Mouse (Mus musculus) ovary, postnatal 36 days (tissue): ENCODE results near the gene Sgf29.
"Not testable (repeated sequence)": the region's sequence is repeated elsewhere in the genome, so short reads cannot be mapped to it uniquely, and the experiment has no call there.

Experiments
- DNase-seq: peaks from one replicate; pipeline ENCODE4 v3.0.0; 2022; ENCODE audit warnings: low spot score, mixed read lengths

The Sgf29 gene

GRCm38 (mm10) chr7:126642545-126643243, 6.4 kb upstream of the Sgf29 start:
- DNase-seq = no peak

DNA sequence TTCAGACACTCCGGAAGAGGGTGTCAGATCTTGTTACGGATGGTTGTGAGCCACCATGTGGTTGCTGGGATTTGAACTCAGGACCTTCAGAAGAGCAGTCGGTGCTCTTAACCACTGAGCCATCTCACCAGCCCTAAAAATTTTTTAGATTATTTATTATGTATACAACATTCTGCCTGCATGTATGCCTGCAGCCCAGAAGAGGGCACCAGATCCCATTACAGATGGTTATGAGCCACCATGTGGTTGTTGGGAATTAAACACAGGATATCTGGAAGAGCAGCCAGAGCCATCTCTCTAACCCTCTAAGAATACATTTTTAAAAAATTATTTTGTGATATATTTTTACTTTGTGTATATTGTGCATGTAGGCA, 5.9 kb upstream of the Sgf29 start:
- DNase-seq = not testable (repeated sequence)

DNA sequence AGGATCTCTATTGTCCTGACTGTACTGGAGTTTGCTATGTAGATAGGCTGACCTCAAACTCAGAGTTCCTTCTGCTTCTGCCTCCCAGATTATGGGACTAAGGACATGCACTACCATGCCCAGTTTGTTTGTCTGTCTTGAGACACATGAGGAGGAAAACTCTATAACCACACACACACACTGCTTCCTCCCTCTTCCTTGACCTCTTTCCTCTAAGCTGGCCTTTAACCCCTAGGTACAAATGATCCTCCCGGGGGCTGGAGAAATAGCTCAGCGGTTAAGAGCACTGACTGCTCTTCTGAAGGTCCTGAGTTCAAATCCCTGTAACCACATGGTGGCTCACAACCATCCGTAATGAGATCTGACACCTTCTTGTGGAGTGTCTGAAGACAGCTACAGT, 4.8 kb upstream of the Sgf29 start:
- no peak for DNase-seq

DNA sequence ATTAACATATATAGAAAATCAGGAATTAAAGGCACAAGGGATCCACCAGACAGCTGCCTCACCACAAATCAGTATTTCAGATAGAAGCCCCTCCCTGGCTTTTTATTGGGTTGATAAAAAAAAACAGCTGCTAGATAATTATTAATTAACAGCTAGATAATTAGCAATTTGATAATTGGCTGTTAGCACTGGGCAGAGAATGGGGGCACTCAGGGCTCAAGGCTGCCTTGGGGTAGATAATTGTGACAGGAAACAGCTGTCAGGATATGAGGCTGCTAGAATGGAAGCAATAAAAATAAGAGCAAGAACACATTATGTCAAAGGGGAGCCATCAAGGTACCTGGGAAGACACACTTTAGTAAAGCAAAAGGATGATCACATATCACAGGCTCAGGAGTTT, 4.2 kb upstream of the Sgf29 start:
- no peak for DNase-seq

- no peak for DNase-seq
Measured at GRCm38 (mm10) chr7:126645708-126646107, 3.4 kb upstream of the Sgf29 start.

GRCm38 (mm10) chr7:126648486-126648885, 623 bp upstream of the Sgf29 start:
- DNase-seq = no peak

DNA sequence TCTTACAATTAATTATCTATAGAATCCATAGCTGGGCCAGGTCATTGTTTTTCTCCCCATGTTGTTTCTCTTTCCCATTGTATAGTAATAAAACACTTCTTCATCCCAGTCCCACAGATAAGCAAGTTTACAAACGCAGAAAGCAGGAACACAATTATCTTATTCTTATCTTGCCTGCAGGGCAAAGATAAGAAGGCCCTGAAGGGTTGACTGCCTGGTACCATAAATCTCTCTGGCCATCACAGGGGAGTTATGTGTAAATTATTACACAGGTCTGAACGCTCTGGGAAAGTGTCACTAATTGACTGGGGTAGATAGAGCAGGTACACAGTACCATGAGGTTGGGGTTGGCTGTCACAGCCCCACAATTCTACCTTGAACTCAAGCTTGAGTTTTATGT, 1.7 kb downstream of the Sgf29 start:
- no peak for DNase-seq

DNA sequence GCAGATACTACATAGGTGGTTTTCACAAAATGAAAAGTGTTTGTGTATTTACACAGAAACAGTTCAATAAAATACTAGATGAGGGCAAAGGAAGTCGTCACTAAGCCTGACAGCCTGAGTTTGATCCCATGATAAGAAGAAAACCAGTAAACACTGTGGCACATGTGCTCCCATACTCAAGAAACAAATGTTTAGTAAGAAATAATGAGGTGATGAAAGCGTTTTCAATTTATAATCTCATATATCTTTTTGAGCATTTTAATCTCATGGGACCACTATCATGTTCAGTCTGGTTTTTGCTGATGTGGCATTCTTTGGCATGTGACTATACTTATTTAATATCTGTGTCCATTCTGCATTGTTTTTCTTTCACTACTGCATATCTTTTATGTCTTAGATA, 4.9 kb downstream of the Sgf29 start:
- DNase-seq = no peak

DNA sequence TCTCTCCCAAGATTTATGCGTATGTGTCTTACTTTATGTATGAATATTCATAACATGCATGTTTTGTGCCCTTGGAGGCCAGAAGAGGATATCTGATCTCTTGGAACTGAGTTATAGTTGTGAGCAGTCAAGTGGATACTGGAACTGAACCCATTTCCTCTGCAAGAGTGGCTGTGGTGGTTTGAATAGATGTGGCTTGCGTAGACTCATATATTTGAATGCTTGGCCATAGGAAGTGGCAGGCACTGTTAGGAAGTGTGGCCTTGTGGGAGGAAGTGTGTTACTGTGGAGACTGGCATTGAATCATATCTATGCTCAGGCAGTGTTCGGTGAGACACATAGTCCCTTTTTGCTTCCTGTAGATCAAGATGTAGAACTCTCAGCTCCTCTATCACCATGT, 6.6 kb downstream of the Sgf29 start:
- DNase-seq = no peak

GRCm38 (mm10) chr7:126657522-126657921, 8.4 kb downstream of the Sgf29 start:
- DNase-seq = no peak

DNA sequence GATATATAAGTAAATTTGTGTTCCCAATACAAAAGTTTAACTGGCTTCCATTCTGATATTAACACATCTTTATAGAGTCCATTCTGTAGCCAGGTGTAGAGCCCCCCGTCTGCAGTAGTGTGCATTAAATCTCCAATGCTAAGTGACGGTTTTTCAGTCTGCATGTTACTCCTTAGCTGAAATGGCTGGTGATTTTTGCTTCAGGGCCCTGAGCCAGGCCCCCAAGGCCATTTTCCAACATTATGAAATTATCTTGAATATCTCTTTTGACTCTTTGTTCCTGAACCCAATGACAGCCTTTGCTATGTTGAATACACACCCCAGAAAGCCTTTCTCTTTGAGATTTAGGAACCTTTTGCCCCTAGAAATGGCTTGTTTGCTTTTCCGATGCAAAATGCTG, 10.7 kb downstream of the Sgf29 start:
- no peak for DNase-seq

DNA sequence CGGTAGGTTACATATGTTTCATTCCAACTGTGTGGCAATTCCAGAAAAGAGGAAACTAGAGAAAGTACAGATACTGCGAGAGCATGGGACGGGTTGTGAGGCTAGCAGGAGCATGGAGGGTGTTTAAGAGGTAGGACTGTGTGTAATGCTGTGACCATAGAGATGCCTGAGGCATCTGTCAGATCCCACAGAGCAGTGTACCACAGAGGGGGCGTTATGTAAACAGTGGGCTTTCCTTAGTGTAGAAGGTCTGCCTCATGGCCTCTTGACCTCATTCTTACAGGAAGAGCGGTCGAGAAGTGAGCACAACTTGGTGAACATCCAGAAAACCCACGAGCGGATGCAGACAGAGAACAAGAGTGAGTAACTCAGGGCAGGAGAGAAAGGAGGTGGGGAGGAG, 14.5 kb downstream of the Sgf29 start:
- no peak for DNase-seq

DNA sequence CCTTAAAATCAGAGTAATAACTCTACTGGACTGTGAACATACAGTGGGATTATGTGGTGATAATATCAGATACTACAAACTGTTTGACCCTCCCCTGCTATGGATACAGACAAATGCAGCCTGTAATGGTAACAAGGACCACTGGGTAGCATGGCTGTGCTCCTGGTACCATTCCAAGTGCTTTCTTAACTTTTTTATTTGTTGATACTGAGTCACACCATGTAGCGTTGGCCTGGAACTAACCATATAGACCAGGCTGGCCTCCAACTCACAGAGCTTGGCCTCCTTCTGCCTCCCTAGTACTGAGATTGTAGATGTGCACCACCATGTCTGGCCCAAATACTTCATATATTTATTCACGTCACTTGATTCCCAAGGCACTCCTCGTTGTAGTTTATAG, 16.2 kb downstream of the Sgf29 start:
- no peak for DNase-seq

DNA sequence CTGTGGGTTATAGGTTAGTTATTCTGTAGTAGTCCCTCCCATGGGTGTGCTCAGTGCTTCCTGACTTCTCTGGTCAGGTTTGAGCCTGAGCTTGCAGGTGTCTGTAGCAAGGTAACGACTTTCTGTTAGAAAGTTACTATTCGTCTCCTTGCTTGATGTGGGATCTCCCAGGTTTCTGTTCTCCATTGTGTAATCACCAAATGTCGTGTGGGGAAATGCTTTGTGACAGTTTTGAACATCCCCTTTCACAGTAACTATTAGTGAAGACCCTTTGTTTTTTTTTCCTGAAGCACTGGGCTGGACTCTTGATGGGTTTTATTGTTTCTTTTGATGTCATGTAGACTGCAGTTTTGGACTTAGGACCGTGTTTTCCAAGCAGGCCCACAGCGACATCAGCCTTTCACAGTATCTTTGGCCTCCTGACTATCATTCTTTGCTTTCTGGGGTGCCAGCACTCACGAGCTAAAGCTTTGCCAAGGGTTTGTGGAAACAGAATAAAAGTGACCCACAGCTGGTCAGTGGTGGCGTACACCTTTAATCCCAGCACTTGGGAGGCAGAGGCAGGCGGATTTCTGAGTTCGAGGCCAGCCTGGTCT, 18.5 kb downstream of the Sgf29 start:
- DNase-seq = no peak

DNA sequence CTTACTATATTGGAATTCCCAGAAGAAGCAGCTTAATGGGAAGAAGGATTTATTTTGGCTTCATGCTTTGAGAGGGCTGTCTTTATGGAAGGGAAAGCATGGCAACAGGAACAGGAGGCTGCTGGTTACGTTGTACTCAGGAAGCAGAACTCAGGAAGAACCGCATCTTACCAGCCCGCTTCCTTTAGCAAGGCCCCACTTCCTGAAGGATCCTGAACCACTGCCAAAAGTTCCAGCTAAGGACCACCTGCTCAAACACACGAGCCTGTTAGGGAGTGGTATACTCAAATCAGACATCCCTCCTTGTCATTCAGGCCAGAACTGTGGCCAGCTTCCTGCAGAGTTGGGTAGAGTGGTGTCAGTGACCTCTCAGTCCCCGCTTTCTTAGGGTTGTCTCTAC, 19.3 kb downstream of the Sgf29 start:
- no peak for DNase-seq

- no peak for DNase-seq
Measured at GRCm38 (mm10) chr7:126670152-126670551, 21.0 kb downstream of the Sgf29 start.

DNA sequence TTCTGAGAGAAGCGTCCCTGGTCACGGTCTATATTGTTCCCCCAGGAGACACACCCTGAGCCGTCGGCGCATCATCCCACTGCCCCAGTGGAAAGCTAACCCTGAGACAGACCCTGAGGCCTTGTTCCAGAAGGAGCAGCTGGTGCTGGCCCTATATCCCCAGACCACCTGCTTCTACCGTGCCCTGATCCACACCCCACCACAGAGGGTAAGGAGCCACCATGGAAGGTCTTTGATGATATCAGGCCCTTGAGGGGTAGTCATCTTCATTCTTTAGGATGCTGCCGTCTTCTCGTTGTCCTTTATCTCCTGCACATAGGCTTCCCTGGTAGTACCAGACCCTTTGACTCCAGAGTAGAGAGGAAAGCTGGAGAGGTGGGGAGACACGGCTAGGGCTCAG, 23.0 kb downstream of the Sgf29 start:
- DNase-seq = no peak

DNA sequence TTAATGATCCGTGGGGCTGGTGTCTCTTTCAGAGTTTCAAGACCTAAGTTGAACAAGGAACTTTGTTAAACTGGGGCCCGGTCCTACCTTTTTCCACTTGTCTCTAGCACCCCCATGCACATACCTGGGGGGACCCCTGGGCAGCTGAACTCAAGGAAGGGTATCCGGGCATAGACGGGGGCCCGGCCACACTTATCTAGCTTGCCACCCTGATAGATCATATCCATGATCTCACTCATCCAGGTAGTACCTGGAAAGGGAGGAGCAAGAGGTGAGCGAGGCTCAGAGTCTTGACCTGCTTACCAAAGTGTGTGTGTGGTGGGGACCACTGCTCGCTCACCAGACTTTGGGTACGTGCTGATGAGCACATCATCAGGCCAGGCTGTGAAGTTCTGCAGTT, 26.0 kb downstream of the Sgf29 start:
- no peak for DNase-seq

DNA sequence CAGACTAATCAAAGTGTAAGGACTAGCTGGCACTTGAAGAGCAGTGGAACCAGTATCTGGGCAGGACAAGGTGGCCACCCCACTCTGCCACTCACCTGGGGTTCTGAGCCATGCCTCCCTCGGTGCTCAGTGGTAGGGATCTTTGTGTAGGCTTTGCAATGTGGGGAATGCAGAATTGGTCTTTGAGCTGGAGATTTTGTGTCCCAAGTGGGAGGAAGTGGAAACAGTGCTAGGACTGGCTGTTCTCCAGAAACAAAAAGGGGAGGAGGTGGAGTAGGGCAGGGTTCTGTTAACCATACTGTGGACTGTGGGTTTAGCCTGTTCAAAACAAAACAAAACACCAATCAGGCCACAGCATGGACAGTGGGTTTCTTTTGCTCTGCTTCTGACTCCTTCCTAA, 27.1 kb downstream of the Sgf29 start, which contains the start of gene Sult1a1:
Sult1a1 (minus strand) TSS at position 226 of the 400 bp plus-strand sequence.
- no peak for DNase-seq

DNA sequence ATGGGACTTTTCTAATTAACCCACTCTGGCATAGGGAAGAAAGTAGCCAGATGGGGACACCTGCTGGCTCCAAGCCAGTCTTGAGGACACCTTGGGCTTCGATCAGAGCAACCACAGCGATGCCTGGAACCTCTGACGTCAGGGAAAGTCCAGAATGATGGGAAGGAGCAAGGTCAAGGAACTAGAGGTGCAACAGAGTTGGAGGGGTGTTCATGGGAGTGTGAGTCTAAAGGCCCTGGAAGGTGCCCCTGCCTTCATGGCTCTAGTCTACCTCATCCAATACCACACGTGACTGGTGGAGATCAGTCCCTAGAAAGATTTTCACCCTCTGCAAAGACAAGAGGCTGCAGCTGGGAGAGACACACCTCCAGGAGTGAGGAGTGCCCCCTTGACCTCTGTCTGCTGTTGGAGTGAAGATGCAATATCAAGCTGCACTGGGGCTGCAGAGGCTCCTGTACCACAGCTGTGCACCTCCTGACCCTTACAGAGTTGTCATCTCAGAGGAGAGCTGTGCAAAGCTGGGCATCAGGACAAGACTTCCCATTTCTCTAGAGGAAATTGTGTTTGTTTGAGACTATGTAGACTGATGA, 27.6 kb downstream of the Sgf29 start:
- DNase-seq = no peak

DNA sequence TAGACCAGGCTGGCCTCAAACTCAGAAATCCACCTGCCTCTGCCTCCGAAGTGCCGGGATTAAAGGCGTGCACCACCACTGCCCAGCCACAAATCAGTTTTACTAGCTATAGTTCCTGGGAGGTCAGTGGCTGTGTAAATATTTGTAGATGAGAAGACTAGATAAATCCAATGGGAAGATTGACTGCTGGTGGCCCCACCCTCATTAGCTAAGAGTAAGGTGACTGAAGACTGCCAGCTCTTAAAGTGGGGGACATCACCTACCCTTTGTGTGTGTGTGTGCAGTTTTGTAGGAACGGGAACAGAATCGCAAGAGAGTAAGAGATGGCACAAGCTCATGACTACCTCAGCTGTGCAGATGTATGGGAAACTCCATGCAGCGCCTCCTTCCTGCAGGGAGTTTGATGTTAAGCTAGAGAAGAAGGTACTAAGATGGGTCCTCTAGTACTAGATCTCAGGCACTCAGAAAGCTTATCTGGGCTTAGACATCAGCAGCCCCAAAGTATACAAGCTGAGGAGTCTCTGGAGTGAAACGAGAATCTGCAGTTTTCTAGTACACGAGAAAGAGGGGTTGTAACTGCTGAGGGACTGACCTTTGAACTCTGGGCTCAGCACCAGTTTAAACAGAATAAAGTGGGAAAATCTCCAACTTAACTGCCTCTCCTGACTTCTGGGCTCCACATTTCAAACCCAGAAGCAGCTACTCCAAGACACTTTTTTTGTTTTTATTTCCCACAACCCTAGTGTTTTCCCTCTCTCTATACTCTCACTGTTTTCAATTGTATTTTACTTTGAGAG, 29.6 kb downstream of the Sgf29 start:
- no peak for DNase-seq

DNA sequence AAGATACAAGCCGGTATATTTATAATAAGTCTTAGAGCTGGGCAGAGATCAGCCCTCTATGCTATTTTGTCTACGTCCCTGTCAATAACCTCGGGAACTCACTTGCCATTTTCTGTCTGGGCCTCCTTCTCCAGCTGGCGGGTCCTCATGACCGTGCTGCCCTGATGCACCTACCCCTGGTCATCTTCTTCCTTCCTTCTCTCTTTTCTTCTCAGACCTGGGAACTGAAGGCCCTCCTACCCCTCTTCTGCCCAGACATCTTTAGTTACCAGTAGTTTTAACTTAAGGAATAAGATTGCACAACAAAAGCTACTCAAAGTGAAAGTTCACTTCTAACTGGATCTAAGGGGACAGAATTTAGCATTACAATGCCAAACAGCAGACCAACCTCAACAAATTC, 30.6 kb downstream of the Sgf29 start:
- DNase-seq = no peak

DNA sequence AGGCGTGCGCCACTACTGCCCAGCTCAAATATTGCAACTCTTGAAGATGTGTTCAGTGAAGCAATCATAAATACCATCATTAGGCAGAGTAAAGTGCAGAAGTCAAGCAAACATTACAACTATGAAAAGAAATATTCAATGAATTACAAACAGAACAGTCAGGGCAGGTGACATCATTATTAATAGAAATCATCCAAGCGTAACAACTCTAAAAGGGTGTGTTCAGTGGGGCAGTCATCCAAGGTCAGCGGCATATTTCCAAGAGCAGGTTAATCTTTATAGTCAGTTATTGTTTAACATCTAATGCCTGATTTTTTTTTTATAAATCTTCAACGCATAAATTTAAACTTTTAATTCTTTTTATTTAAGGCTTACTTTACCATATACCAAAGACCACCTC, 32.1 kb downstream of the Sgf29 start:
- DNase-seq = no peak
